Mouse (Mus musculus) CH12.LX (cell line): ENCODE measurements at regions not wholly inside any gene's neighbourhood (a gene's known extent, or its start where the extent isn't known, plus 50 kb on each side); places are given as distances from the start of the nearest gene placed in this dataset.

Experiments used
- CTCF ChIP-seq, 2 experiments: IDR thresholded peaks in 1 of 2; conservative IDR thresholded peaks in 1 of 2; 2 replicates each; pipeline ENCODE4 v1.5.1; 2011 to 2012; ENCODE audit warnings: low read depth in 2 of 2, low read length in 2 of 2, improper control_type of control experiment in 1 of 2, inconsistent platforms in 1 of 2, mild to moderate bottlenecking in 1 of 2, moderate library complexity in 1 of 2
- POLR2A ChIP-seq: IDR thresholded peaks from 2 replicates; pipeline ENCODE4 v1.6.1; 2011; ENCODE audit warnings: low read depth, mild to moderate bottlenecking, improper control_type of control experiment, low read length
- RCOR1 ChIP-seq: conservative IDR thresholded peaks from 2 replicates; pipeline ENCODE4 v1.6.1; 2012; ENCODE audit warnings: low read depth, mild to moderate bottlenecking, inconsistent platforms, low read length, improper control_type of control experiment
- ZMIZ1 ChIP-seq: IDR thresholded peaks from 2 replicates; pipeline ENCODE4 v1.6.1; 2012; ENCODE audit warnings: low read depth, mild to moderate bottlenecking, inconsistent platforms, low read length, improper control_type of control experiment

GRCm38 (mm10) chr11:18266161-18266560, 312.5 kb upstream of the Etaa1 start:
- TF ChIP-seq CTCF (conservative IDR thresholded peaks at IDR 0.05 in 1 of 2, IDR thresholded peaks at IDR 0.05 in 1 of 2; ENCODE audit: low read depth in 2 of 2, low read length in 2 of 2) (no peak), POLR2A (no peak), ZMIZ1 (no peak), RCOR1 (no peak)
